Mouse (Mus musculus) spleen, embryonic (tissue): ENCODE measurements around the gene Gnb1l.

Experiments
- CTCF ChIA-PET: fragments of 350-600 bp; sonication (Branson Sonifier 250); formaldehyde crosslinking; loops from one replicate; lab custom pipeline; 2022; lab: Charles Lee

The Gnb1l gene

GRCm38 (mm10) chr16:18543151-18543829 lies 44.8 kb downstream of the Gnb1l start:
- CTCF ChIA-PET = interaction anchor here (0.6 kb wide), 1 partner anchor 27 kb away, joined by 9 read pairs; no protein-coding TSS in a partner anchor

GRCm38 (mm10) chr16:18547891-18548290 lies 49.4 kb downstream of the Gnb1l start:
- CTCF ChIA-PET = no interaction called here

- CTCF ChIA-PET = no interaction called here
Measured at GRCm38 (mm10) chr16:18551604-18552003, 53.1 kb downstream of the Gnb1l start.

- CTCF ChIA-PET = no interaction called here
Measured at GRCm38 (mm10) chr16:18552106-18552710, 53.7 kb downstream of the Gnb1l start.

- CTCF ChIA-PET = no interaction called here
Measured at GRCm38 (mm10) chr16:18554721-18555120, 56.2 kb downstream of the Gnb1l start.

GRCm38 (mm10) chr16:18555235-18555935 lies 56.9 kb downstream of the Gnb1l start:
- CTCF ChIA-PET = no interaction called here

GRCm38 (mm10) chr16:18556461-18556860 lies 57.9 kb downstream of the Gnb1l start:
- CTCF ChIA-PET = no interaction called here

GRCm38 (mm10) chr16:18564472-18564871 lies 66.0 kb downstream of the Gnb1l start:
- CTCF ChIA-PET = no interaction called here

GRCm38 (mm10) chr16:18568599-18568998 lies 70.1 kb downstream of the Gnb1l start:
- CTCF ChIA-PET = no interaction called here

- CTCF ChIA-PET = no interaction called here
Measured at GRCm38 (mm10) chr16:18574196-18574595, 75.7 kb downstream of the Gnb1l start.

GRCm38 (mm10) chr16:18577071-18577470 lies 78.6 kb downstream of the Gnb1l start:
- CTCF ChIA-PET = interaction anchor here (0.6 kb wide), 1 partner anchor 1681 kb away, joined by 3 read pairs; no protein-coding TSS in a partner anchor

GRCm38 (mm10) chr16:18577599-18578160 lies 79.2 kb downstream of the Gnb1l start:
- CTCF ChIA-PET = no interaction called here

- CTCF ChIA-PET = no interaction called here
Measured at GRCm38 (mm10) chr16:18580389-18580788, 81.9 kb downstream of the Gnb1l start.

- CTCF ChIA-PET = no interaction called here
Measured at GRCm38 (mm10) chr16:18581050-18581622, 82.6 kb downstream of the Gnb1l start.

- CTCF ChIA-PET = no interaction called here
Measured at GRCm38 (mm10) chr16:18581623-18582205, 83.2 kb downstream of the Gnb1l start.

- CTCF ChIA-PET = no interaction called here
Measured at GRCm38 (mm10) chr16:18582426-18583148, 84.1 kb downstream of the Gnb1l start.

GRCm38 (mm10) chr16:18583169-18583568 lies 84.7 kb downstream of the Gnb1l start:
- CTCF ChIA-PET = no interaction called here

- CTCF ChIA-PET = interaction anchor here (0.5 kb wide), 1 partner anchor 108 kb away, joined by 3 read pairs; no protein-coding TSS in a partner anchor
Measured at GRCm38 (mm10) chr16:18583673-18584357, 85.3 kb downstream of the Gnb1l start.

GRCm38 (mm10) chr16:18584901-18585510 lies 86.5 kb downstream of the Gnb1l start:
- CTCF ChIA-PET = no interaction called here

GRCm38 (mm10) chr16:18585676-18586075 lies 87.2 kb downstream of the Gnb1l start:
- CTCF ChIA-PET = no interaction called here
